Mouse (Mus musculus) intestine, postnatal 0 days (tissue): ENCODE data around the gene Adcy2. TPM values are rescaled to one million over a fixed set of nuclear protein-coding genes. Genes with fewer than 3 reads are reported as not detected.
A peak's percentile ranks its signal among the peaks of the same experiment; 100 is the strongest.

Source experiments
- ATAC-seq: fragments of 200-750 bp; cut with Nextera tagmentation; 2 replicates; pipeline ENCODE4 v1.8.0; 2017; ENCODE audit warnings: mild to moderate bottlenecking, moderate TSS enrichment, moderate library complexity
- H3K27ac ChIP-seq: fragments of 300-500 bp; sonication (generic); 2 replicates; pipeline ENCODE4 v1.5.1; 2014; ENCODE audit warnings: mild to moderate bottlenecking, low read depth, low read length, moderate library complexity
- H3K27me3 ChIP-seq: fragments of 300-500 bp; sonication (generic); replicated peaks from 2 replicates; pipeline ENCODE4 v1.6.1; 2014; ENCODE audit warnings: low read length, mixed read lengths; ENCODE audit not compliant: control insufficient read depth, insufficient read depth
- H3K36me3 ChIP-seq: fragments of 300-500 bp; sonication (generic); 2 replicates; pipeline ENCODE4 v1.6.1; 2014; ENCODE audit warnings: mild to moderate bottlenecking, moderate library complexity; ENCODE audit not compliant: control insufficient read depth, insufficient read depth
- H3K4me1 ChIP-seq: fragments of 300-500 bp; sonication (generic); replicated peaks from 2 replicates; pipeline ENCODE4 v1.6.1; 2014; ENCODE audit warnings: antibody characterized with exemption, low read length, mixed read lengths; ENCODE audit not compliant: control insufficient read depth, insufficient read depth
- H3K4me2 ChIP-seq: fragments of 300-500 bp; sonication (generic); replicated peaks from 2 replicates; pipeline ENCODE4 v1.6.1; 2014; ENCODE audit warnings: low read depth, mild to moderate bottlenecking, moderate library complexity
- H3K4me3 ChIP-seq: fragments of 300-500 bp; sonication (generic); 2 replicates; pipeline ENCODE4 v1.5.1; 2014; ENCODE audit warnings: low read depth, low read length
- H3K9ac ChIP-seq: fragments of 300-500 bp; sonication (generic); 2 replicates; pipeline ENCODE4 v1.6.1; 2014; ENCODE audit warnings: mild to moderate bottlenecking, low read depth, low read length
- H3K9me3 ChIP-seq: fragments of 300-500 bp; sonication (generic); 2 replicates; pipeline ENCODE4 v1.6.1; 2016; ENCODE audit warnings: mixed run types; ENCODE audit not compliant: control insufficient read depth
- CTCF ChIP-seq: sonication (generic); IDR thresholded peaks from 2 replicates; pipeline ENCODE4 v1.5.1; 2016; ENCODE audit warnings: low read depth, mild to moderate bottlenecking, control low read depth, antibody characterized with exemption, moderate library complexity
- WGBS: fragments of 180-500 bp; shearing (Covaris S2); extraction: QIAGEN DNeasy Blood & Tissue Kit; methylation state at CpG from one replicate; pipeline ENCODE4 v1.1.7; 2014; 5-methylcytosine and 5-hydroxymethylcytosine counted together
- polyA plus RNA-seq: library from polyadenylated mRNA; unstranded; fragments of >200 nt; fragmentation: Nextera tagmentation; extraction: Ambion mirVana; gene quantifications from 2 replicates; pipeline ENCODE4 v1.2.1, GENCODE M21; 2015

Gene Adcy2
- polyA plus RNA-seq, 1 experiment from 2014 or later = 1.2 TPM

DNA sequence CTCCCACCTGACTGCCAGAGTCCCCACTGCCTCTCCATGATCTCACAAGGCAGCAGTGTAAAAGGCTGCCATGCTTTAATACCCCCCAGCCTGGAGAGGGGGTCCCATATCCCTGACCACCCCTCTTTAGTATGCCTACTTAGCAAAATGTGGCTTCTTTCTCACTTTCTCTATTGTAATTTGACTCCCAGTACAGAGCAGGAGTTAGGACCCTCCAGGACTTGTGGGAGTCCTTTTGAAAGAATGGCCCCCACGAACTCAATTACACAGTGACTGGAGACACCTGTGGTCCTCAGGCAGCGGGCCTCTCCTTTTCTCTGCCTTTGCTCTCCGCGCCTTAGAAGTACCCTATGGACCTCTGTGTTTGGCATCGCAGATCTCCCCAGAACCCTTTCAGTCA, 485 bp upstream of the Adcy2 start:
- Histone ChIP-seq H3K27me3 (peaks cover 24% of the 10 kb centered on the region; the same call in 1 of the 2 replicates), H3K4me2 (peak overlapping the region; percentile 90), H3K4me1 (peaks cover 4% of the 10 kb centered on the region; the same call in 1 of the 2 replicates), H3K36me3 (no peaks in the 10 kb centered on the region), H3K9ac (no peak overlapping the region; the same call in 1 of the 2 replicates), H3K4me3 (peak overlapping the region; percentile 66), H3K27ac (no peak overlapping the region), H3K9me3 (no peaks in the 10 kb centered on the region)
- TF ChIP-seq CTCF = no peak
- WGBS = 59% methylated on average over 5 of the region's 5 CpGs
- no peak for ATAC-seq

DNA sequence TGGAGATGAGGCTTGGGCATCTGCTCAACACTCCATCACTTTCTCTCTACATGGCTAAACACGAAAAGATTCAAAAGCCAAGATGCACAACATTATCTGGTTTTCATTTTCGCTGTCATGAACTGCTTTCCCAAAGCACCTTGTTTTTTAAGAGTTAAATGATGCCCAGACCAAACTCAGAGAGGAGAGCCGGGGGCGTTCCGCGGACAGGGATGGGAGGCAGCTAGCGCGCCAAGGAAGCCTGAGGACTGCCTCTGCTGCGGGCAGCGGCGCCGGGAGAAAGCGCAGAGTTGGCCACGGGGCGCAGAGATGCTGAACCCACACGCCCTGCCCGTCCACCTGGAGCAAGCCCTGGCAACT, 803 bp downstream of the Adcy2 start:
- Histone ChIP-seq H3K4me2 (peak overlapping the region; percentile 90), H3K4me3 (peak overlapping the region; percentile 66), H3K9ac (peak overlapping the region; percentile 50), H3K27me3 (peaks cover 24% of the 10 kb centered on the region; the same call in 1 of the 2 replicates), H3K9me3 (no peaks in the 10 kb centered on the region), H3K4me1 (peaks cover 4% of the 10 kb centered on the region; the same call in 1 of the 2 replicates), H3K27ac (no peak overlapping the region), H3K36me3 (no peaks in the 10 kb centered on the region)
- 2% methylated on average over 17 of the region's 17 CpGs for WGBS
- 0 out of 2 replicates have a peak, but pooled peaks have one; percentile 1 for TF ChIP-seq CTCF
- no peak for ATAC-seq

GRCm38 (mm10) chr13:68997821-68998551, 1.4 kb downstream of the Adcy2 start:
- Histone ChIP-seq H3K27ac (no peak overlapping the region), H3K4me2 (peak overlapping the region; percentile 90), H3K9ac (no peak overlapping the region), H3K4me1 (peaks cover 4% of the 10 kb centered on the region; the same call in 1 of the 2 replicates), H3K9me3 (no peaks in the 10 kb centered on the region), H3K27me3 (peaks cover 24% of the 10 kb centered on the region; the same call in 1 of the 2 replicates), H3K4me3 (peak overlapping the region; percentile 66), H3K36me3 (no peaks in the 10 kb centered on the region)
- TF ChIP-seq CTCF = peak; percentile 23; the same call in 1 of the 2 replicates
- WGBS = 11% methylated on average over 22 of the region's 22 CpGs
- ATAC-seq = no peak

- ATAC-seq = no peak
- H3K4me3 ChIP-seq = peak overlapping the region; percentile 66; the same call in 1 of the 2 replicates
- no peaks in the 10 kb centered on the region for H3K9me3 ChIP-seq
- no peak overlapping the region for H3K27ac ChIP-seq
- TF ChIP-seq CTCF = no peak
- 42% methylated on average over 10 of the region's 10 CpGs for WGBS
- no peak overlapping the region for H3K9ac ChIP-seq
- no peaks in the 10 kb centered on the region for H3K36me3 ChIP-seq
- peaks cover 4% of the 10 kb centered on the region; the same call in 1 of the 2 replicates for H3K4me1 ChIP-seq
- peak overlapping the region; percentile 90 for H3K4me2 ChIP-seq
- peaks cover 24% of the 10 kb centered on the region; the same call in 1 of the 2 replicates for H3K27me3 ChIP-seq
Measured at GRCm38 (mm10) chr13:68997386-68997785, 2.0 kb downstream of the Adcy2 start.

DNA sequence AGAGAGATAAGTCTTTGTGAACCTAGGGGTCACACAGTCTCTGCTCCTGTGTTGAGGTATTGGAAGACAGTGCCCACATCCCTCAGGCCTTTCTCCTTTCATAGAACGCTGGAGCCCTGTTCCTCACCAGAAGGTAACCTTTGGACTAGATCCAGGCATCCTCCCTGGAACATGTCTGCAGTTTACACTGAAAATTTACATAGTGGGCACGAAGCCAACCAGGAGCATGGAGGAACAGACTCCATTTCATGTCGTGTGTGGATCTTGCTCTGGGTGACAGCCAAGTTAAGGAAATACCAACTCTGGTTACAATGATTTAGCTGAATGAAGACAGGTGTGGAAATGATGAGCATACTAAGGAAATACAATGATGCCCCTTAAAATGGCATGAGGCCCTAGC, 2.7 kb downstream of the Adcy2 start:
- no peak overlapping the region for H3K4me3 ChIP-seq
- H3K9ac ChIP-seq = no peak overlapping the region
- H3K9me3 ChIP-seq = no peaks in the 10 kb centered on the region
- H3K4me2 ChIP-seq = no peak overlapping the region
- 43% methylated on average over 3 of the region's 3 CpGs for WGBS
- no peak overlapping the region for H3K27ac ChIP-seq
- no peak for ATAC-seq
- no peaks in the 10 kb centered on the region for H3K36me3 ChIP-seq
- H3K4me1 ChIP-seq = peaks cover 4% of the 10 kb centered on the region; the same call in 1 of the 2 replicates
- peaks cover 24% of the 10 kb centered on the region; the same call in 1 of the 2 replicates for H3K27me3 ChIP-seq
- TF ChIP-seq CTCF = no peak

GRCm38 (mm10) chr13:68985789-68986188, 13.6 kb downstream of the Adcy2 start:
- no peaks in the 10 kb centered on the region; the same call in 1 of the 2 replicates for H3K4me1 ChIP-seq
- no peak overlapping the region for H3K4me3 ChIP-seq
- no peak overlapping the region for H3K27ac ChIP-seq
- H3K9ac ChIP-seq = no peak overlapping the region
- TF ChIP-seq CTCF = no peak
- no peak overlapping the region for H3K4me2 ChIP-seq
- no peak for ATAC-seq
- WGBS = 74% methylated on average over 2 of the region's 2 CpGs
- no peaks in the 10 kb centered on the region for H3K36me3 ChIP-seq
- H3K27me3 ChIP-seq = no peaks in the 10 kb centered on the region
- H3K9me3 ChIP-seq = no peaks in the 10 kb centered on the region
